Mouse (Mus musculus): Measurements from ENCODE around the gene Acad11.

Acad11 gene

GRCm38 (mm10) chr9:104152121-104152520 lies 88.9 kb downstream of the Acad11 start:
- DNase-seq = no peak

DNA sequence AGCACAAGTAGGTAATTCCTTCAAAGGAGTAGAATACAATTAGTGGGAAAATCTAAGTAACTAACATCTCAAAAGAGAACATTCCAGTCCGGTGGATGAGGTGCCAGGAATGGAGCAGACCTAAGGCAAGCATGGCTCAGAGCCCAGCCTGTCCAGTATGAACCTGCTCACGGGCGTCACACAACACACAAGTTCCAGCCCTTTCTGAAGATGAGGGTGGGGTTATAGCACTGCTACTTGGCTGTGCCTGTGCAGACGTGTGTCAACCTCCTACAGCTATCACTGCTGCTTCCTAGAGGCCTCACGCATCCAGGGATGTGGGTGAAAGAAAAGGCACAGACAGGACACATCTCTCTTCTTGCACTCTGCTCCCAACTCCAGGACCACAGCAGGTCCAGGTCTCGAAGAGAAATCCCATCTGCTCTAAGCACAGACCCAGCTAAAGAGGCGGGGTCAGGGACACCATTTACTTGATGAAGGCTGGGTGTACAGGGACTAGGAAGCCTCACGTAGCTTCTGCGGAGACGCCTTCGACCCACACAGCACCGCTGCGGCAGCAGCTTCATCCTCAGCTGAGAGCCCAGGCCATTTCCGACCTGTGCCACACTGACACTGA lies 92.0 kb downstream of the Acad11 start:
- DNase-seq = peak; percentile 17 to 46

DNA sequence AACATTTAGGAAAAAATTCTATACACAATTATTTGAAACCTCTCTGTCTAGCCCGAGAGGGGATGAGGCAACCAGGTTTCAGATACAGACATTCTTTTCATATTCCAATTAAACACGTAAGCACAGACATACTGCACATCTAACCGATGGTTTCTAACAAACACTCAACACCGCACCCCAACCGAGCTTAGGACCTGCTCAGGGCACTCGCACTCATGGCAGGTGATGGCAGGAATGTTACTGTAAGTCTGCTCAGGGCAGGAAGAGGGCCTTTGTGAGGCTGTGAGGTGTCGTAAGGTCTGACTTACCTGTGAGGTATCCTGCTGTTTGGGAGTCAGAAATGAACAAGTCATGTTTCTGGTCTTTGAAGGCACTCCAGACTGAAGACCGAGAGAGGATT lies 93.3 kb downstream of the Acad11 start:
- no peak for DNase-seq

DNA sequence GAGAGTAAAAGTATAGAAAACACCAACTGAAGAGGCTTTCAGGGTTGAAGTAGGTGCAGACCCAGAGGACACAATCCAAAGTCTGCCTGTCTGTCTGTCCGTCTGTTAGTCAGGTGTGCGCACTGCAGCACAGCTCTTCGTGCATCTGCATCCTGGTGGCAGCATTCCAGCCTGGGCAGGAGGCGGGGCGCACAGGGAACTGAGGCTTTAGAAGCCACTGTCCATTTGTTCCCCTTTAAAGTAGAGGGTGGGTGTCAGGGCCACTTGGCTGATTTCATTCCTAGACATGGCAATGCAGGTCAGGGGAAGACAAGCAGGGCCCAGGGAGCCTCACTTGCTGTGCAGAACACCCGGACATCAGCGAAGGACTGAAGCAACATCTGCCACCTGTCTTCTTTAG lies 94.1 kb downstream of the Acad11 start:
- no peak for DNase-seq

DNA sequence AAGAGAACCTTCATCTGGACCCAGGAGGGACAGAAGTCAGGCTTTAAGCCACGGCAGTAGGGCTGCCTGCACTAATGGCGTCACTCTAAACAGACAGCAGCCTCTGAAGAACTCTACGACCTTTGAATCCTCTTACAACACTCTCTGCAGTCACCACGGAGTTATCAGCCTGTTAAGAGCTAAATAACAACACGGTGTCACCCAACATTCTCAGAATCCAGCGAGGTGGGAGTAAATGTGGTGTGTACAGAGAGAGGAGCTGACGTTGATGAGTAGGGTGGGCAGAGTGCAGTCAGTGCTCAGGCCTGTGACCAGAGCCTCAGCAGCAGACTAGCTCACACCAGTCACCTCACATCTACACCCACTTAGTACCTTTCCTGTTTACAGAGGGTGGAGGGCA lies 97.9 kb downstream of the Acad11 start:
- no peak for DNase-seq

DNA sequence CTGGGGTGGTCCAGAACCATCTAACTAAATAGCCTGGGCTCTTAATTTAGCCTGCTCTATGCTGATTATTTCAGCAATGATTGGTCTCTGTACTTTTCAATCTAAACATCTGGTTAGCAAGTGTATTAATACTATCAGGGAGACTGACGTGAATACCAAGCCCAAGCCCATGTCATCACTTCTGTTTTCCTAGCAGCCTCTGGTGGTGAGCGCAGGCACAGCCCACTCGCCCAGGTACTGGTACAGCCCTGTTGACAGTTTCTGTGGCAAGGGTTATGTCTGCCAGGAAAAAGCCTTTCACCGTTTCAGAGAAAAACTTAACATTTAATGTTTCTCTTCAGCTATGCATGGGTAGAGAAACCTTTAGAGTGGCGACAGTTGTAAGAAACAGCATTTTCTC lies 101.0 kb downstream of the Acad11 start:
- DNase-seq = peak in 1 of 2 experiments; percentile 18

- no peak for DNase-seq
Observed at GRCm38 (mm10) chr9:104165926-104166325, 102.7 kb downstream of the Acad11 start.

- no peak for DNase-seq
Observed at GRCm38 (mm10) chr9:104169986-104170385, 106.8 kb downstream of the Acad11 start.

DNA sequence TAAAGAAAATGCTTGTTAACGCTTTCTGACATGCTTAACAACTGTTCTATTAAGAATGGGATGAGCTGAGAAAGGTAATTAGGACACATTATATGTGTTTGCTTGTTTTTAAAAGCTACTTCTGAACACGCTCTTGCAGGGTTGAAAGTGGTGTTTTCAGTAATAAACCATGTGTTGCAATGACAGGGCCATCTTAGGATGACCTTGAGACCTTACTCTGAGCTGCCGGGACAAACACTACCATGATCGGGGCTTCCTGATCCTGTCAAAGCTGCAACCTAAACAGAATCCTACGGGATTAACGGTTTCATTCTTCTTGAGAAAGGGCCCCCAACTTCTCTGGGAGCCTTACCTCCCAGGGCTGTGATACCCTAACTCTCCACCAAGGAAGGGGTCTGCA lies 108.5 kb downstream of the Acad11 start:
- DNase-seq = no peak

- DNase-seq = peak; percentile 24 to 67
Observed at GRCm38 (mm10) chr9:104172342-104172741, 109.2 kb downstream of the Acad11 start.
